In genomic region chr16:36816916-36817315, GRCm38 (mm10) we compare ENCODE assay signal across 11 mouse cellular contexts. TPM values are rescaled to one million over a fixed set of nuclear protein-coding genes. Genes with fewer than 3 reads are reported as not detected.
DNase-seq lines count a peak whose midpoint lies in the region; ATAC-seq and TF ChIP-seq lines count a peak whose summit lies in the region.
"Had no signal": no experiment of that assay in that cellular context is flagged by ENCODE, and none has a peak within 500 bp of the region (broad histone marks: within the 10 kb centered on the region; RNA-seq: fewer than 3 reads in every experiment).

No protein-coding gene starts in this region.

- H3K4me1 ChIP-seq in intestine, embryonic 14.5 days (replicated peaks; ENCODE audit: control insufficient read depth, insufficient read depth, low read length) = no peaks in the 10 kb centered on the region
- no peaks in the 10 kb centered on the region for H3K4me1 ChIP-seq in intestine, postnatal 0 days (replicated peaks; ENCODE audit: control insufficient read depth, insufficient read depth, low read length)
- no peaks in the 10 kb centered on the region for H3K4me1 ChIP-seq in midbrain, embryonic 11.5 days (ENCODE audit: control insufficient read depth, insufficient read depth, low read length)
- peaks cover 9% of the 10 kb centered on the region for H3K4me1 ChIP-seq in midbrain, embryonic 10.5 days
- 0 out of 2 replicates have a peak, but pooled peaks cover 4% of the 10 kb centered on the region for H3K4me1 ChIP-seq in intestine, embryonic 15.5 days (replicated peaks)
- H3K4me1 ChIP-seq in neural tube, embryonic 13.5 days (replicated peaks) = no peaks in the 10 kb centered on the region
- H3K4me1 ChIP-seq: hindbrain, embryonic 15.5 days had no signal

- no peak for TF ChIP-seq CTCF in intestine, postnatal 0 days (IDR thresholded peaks at IDR 0.05; ENCODE audit: low read depth)

- H3K9ac ChIP-seq in intestine, embryonic 14.5 days (ENCODE audit: low read length) = no peak overlapping the region
- H3K9ac ChIP-seq in intestine, postnatal 0 days (ENCODE audit: low read depth, low read length) = no peak overlapping the region
- H3K9ac ChIP-seq in midbrain, embryonic 11.5 days (ENCODE audit: low read length) = no peak overlapping the region
- H3K9ac ChIP-seq in intestine, embryonic 15.5 days = no peak overlapping the region
- H3K9ac ChIP-seq in neural tube, embryonic 13.5 days = no peak overlapping the region
- H3K9ac ChIP-seq: heart, embryonic 13.5 days; hindbrain, embryonic 15.5 days had no signal

- no peak overlapping the region for H3K4me3 ChIP-seq in intestine, embryonic 14.5 days (ENCODE audit: low read depth, low read length)
- H3K4me3 ChIP-seq in intestine, postnatal 0 days (ENCODE audit: low read depth, low read length) = no peak overlapping the region
- no peak overlapping the region for H3K4me3 ChIP-seq in midbrain, embryonic 11.5 days (ENCODE audit: low read depth, low read length)
- no peak overlapping the region for H3K4me3 ChIP-seq in midbrain, embryonic 10.5 days
- H3K4me3 ChIP-seq in intestine, embryonic 15.5 days (replicated peaks) = no peak overlapping the region
- no peak overlapping the region for H3K4me3 ChIP-seq in neural tube, embryonic 13.5 days
- H3K4me3 ChIP-seq: heart, embryonic 13.5 days; hindbrain, embryonic 15.5 days; left cerebral cortex, adult 2 months had no signal

- DNase-seq in intestine, embryonic 14.5 days (ENCODE audit: low spot score) = no peak
- DNase-seq in midbrain, embryonic 11.5 days (ENCODE audit: low spot score, missing footprints) = no peak
- DNase-seq in midbrain, embryonic 10.5 days (ENCODE audit: low spot score) = no peak
- DNase-seq in cerebellum, adult 18-20 months = no peak
- DNase-seq in spleen, postnatal 4 days (ENCODE audit: low spot score in 2 of 2) = no peak

- H3K27ac ChIP-seq in intestine, embryonic 14.5 days (ENCODE audit: low read depth) = no peak overlapping the region
- no peak overlapping the region for H3K27ac ChIP-seq in intestine, postnatal 0 days (ENCODE audit: low read depth, low read length)
- H3K27ac ChIP-seq in midbrain, embryonic 11.5 days (ENCODE audit: low read depth, low read length) = no peak overlapping the region
- no peak overlapping the region for H3K27ac ChIP-seq in midbrain, embryonic 10.5 days (replicated peaks)
- no peak overlapping the region for H3K27ac ChIP-seq in intestine, embryonic 15.5 days
- no peak overlapping the region for H3K27ac ChIP-seq in neural tube, embryonic 13.5 days (replicated peaks)
- H3K27ac ChIP-seq: heart, embryonic 13.5 days; hindbrain, embryonic 15.5 days; left cerebral cortex, adult 2 months had no signal

- H3K27me3 ChIP-seq in intestine, embryonic 14.5 days (replicated peaks; ENCODE audit: control insufficient read depth, insufficient read depth, low read length) = no peaks in the 10 kb centered on the region
- H3K27me3 ChIP-seq in intestine, postnatal 0 days (replicated peaks; ENCODE audit: control insufficient read depth, insufficient read depth, low read length) = no peaks in the 10 kb centered on the region
- no peaks in the 10 kb centered on the region for H3K27me3 ChIP-seq in midbrain, embryonic 11.5 days (ENCODE audit: control insufficient read depth, insufficient read depth, low read length)
- H3K27me3 ChIP-seq in midbrain, embryonic 10.5 days (ENCODE audit: low read depth, poor library complexity, severe bottlenecking) = no peaks in the 10 kb centered on the region
- no peaks in the 10 kb centered on the region for H3K27me3 ChIP-seq in intestine, embryonic 15.5 days (replicated peaks)
- H3K27me3 ChIP-seq in neural tube, embryonic 13.5 days = no peaks in the 10 kb centered on the region
- H3K27me3 ChIP-seq: heart, embryonic 13.5 days; hindbrain, embryonic 15.5 days had no signal

- ATAC-seq in intestine, embryonic 14.5 days (replicated peaks; ENCODE audit: low FRiP score, low TSS enrichment, low read depth) = peak; percentile 4; the same call in 1 of the 2 replicates
- no peak for ATAC-seq in intestine, postnatal 0 days
- peak; percentile 61; the same call in 1 of the 2 replicates for ATAC-seq in midbrain, embryonic 11.5 days (ENCODE audit: low FRiP score)
- peak; percentile 26 for ATAC-seq in intestine, embryonic 15.5 days
- peak; percentile 71 for ATAC-seq in neural tube, embryonic 13.5 days (ENCODE audit: low read depth)

- H3K4me2 ChIP-seq in intestine, embryonic 14.5 days (ENCODE audit: low read length) = no peak overlapping the region
- H3K4me2 ChIP-seq in intestine, postnatal 0 days (replicated peaks; ENCODE audit: low read depth) = no peak overlapping the region
- H3K4me2 ChIP-seq in midbrain, embryonic 11.5 days = no peak overlapping the region
- no peak overlapping the region for H3K4me2 ChIP-seq in intestine, embryonic 15.5 days (replicated peaks)
- no peak overlapping the region for H3K4me2 ChIP-seq in neural tube, embryonic 13.5 days
- H3K4me2 ChIP-seq: heart, embryonic 13.5 days; hindbrain, embryonic 15.5 days had no signal

- no peaks in the 10 kb centered on the region for H3K36me3 ChIP-seq in intestine, embryonic 14.5 days (ENCODE audit: control insufficient read depth, insufficient read depth, low read length)
- no peaks in the 10 kb centered on the region for H3K36me3 ChIP-seq in intestine, postnatal 0 days (ENCODE audit: control insufficient read depth, insufficient read depth)
- H3K36me3 ChIP-seq in midbrain, embryonic 11.5 days (ENCODE audit: control insufficient read depth, insufficient read depth, low read length) = no peaks in the 10 kb centered on the region
- H3K36me3 ChIP-seq in midbrain, embryonic 10.5 days = no peaks in the 10 kb centered on the region
- H3K36me3 ChIP-seq in intestine, embryonic 15.5 days = no peaks in the 10 kb centered on the region
- H3K36me3 ChIP-seq in neural tube, embryonic 13.5 days = no peaks in the 10 kb centered on the region
- H3K36me3 ChIP-seq: heart, embryonic 13.5 days; hindbrain, embryonic 15.5 days had no signal

- H3K9me3 ChIP-seq in intestine, embryonic 14.5 days (ENCODE audit: control insufficient read depth, low read length) = no peaks in the 10 kb centered on the region
- H3K9me3 ChIP-seq in intestine, postnatal 0 days (ENCODE audit: control insufficient read depth) = no peaks in the 10 kb centered on the region
- no peaks in the 10 kb centered on the region for H3K9me3 ChIP-seq in midbrain, embryonic 11.5 days (ENCODE audit: control insufficient read depth, low read length)
- no peaks in the 10 kb centered on the region for H3K9me3 ChIP-seq in midbrain, embryonic 10.5 days (replicated peaks)
- no peaks in the 10 kb centered on the region for H3K9me3 ChIP-seq in intestine, embryonic 15.5 days
- no peaks in the 10 kb centered on the region for H3K9me3 ChIP-seq in neural tube, embryonic 13.5 days
- H3K9me3 ChIP-seq: heart, embryonic 13.5 days; hindbrain, embryonic 15.5 days had no signal

RNA-seq across cellular contexts. Expression of gene Iqcb1, which starts 11.3 kb away (rescaled TPM):
- 33.7 and 41.9 TPM in 2 replicates for polyA plus RNA-seq in intestine, embryonic 14.5 days (2014; fragmentation: Nextera tagmentation; extraction: Ambion mirVana)
- 7.6 and 7.8 TPM in 2 replicates for polyA plus RNA-seq in intestine, postnatal 0 days (2015; fragmentation: Nextera tagmentation; extraction: Ambion mirVana)
- 73.6 and 85.6 TPM in 2 replicates for polyA plus RNA-seq in midbrain, embryonic 11.5 days (2014; fragmentation: Nextera tagmentation; extraction: Ambion mirVana)
- polyA plus RNA-seq in midbrain, embryonic 10.5 days (2016; fragmentation: Nextera tagmentation; extraction: Ambion mirVana) = 68.4 and 69.4 TPM in 2 replicates
- polyA plus RNA-seq in intestine, embryonic 15.5 days (2015; fragmentation: Nextera tagmentation; extraction: Ambion mirVana) = 25.1 and 27.2 TPM in 2 replicates
- 59.3 and 67.2 TPM in 2 replicates for polyA plus RNA-seq in neural tube, embryonic 13.5 days (2015; fragmentation: Nextera tagmentation; extraction: Ambion mirVana)

RNA-seq across cellular contexts. Expression of gene Slc15a2, which starts 32.2 kb away (rescaled TPM):
- polyA plus RNA-seq in intestine, embryonic 14.5 days (2014; fragmentation: Nextera tagmentation; extraction: Ambion mirVana) = 2.3 and 5.5 TPM in 2 replicates
- polyA plus RNA-seq in intestine, postnatal 0 days (2015; fragmentation: Nextera tagmentation; extraction: Ambion mirVana) = 7.3 and 12.9 TPM in 2 replicates
- 1.5 and 1.7 TPM in 2 replicates for polyA plus RNA-seq in midbrain, embryonic 11.5 days (2014; fragmentation: Nextera tagmentation; extraction: Ambion mirVana)
- polyA plus RNA-seq in midbrain, embryonic 10.5 days (2016; fragmentation: Nextera tagmentation; extraction: Ambion mirVana) = 1.1 and 1.3 TPM in 2 replicates
- polyA plus RNA-seq in intestine, embryonic 15.5 days (2015; fragmentation: Nextera tagmentation; extraction: Ambion mirVana) = 4.9 and 6.6 TPM in 2 replicates
- 13.4 and 13.6 TPM in 2 replicates for polyA plus RNA-seq in neural tube, embryonic 13.5 days (2015; fragmentation: Nextera tagmentation; extraction: Ambion mirVana)

RNA-seq across cellular contexts. Expression of gene Eaf2, which starts 57.9 kb away (rescaled TPM):
- polyA plus RNA-seq in intestine, embryonic 14.5 days (2014; fragmentation: Nextera tagmentation; extraction: Ambion mirVana) = 0.77 and 2.5 TPM in 2 replicates
- 1.0 and 1.1 TPM in 2 replicates for polyA plus RNA-seq in intestine, postnatal 0 days (2015; fragmentation: Nextera tagmentation; extraction: Ambion mirVana)
- 0.86 and 1.9 TPM in 2 replicates for polyA plus RNA-seq in midbrain, embryonic 11.5 days (2014; fragmentation: Nextera tagmentation; extraction: Ambion mirVana)
- 1.2 and 1.7 TPM in 2 replicates for polyA plus RNA-seq in midbrain, embryonic 10.5 days (2016; fragmentation: Nextera tagmentation; extraction: Ambion mirVana)
- 1.8 and 2.2 TPM in 2 replicates for polyA plus RNA-seq in intestine, embryonic 15.5 days (2015; fragmentation: Nextera tagmentation; extraction: Ambion mirVana)
- 0.48 and 0.77 TPM in 2 replicates for polyA plus RNA-seq in neural tube, embryonic 13.5 days (2015; fragmentation: Nextera tagmentation; extraction: Ambion mirVana)

RNA-seq across cellular contexts. Expression of gene Golgb1, which starts 58.0 kb away (rescaled TPM):
- polyA plus RNA-seq in intestine, embryonic 14.5 days (2014; fragmentation: Nextera tagmentation; extraction: Ambion mirVana) = 93.9 and 101 TPM in 2 replicates
- 73.7 and 82.0 TPM in 2 replicates for polyA plus RNA-seq in intestine, postnatal 0 days (2015; fragmentation: Nextera tagmentation; extraction: Ambion mirVana)
- polyA plus RNA-seq in midbrain, embryonic 11.5 days (2014; fragmentation: Nextera tagmentation; extraction: Ambion mirVana) = 78.4 and 84.6 TPM in 2 replicates
- polyA plus RNA-seq in midbrain, embryonic 10.5 days (2016; fragmentation: Nextera tagmentation; extraction: Ambion mirVana) = 76.7 and 78.3 TPM in 2 replicates
- 91.4 and 93.4 TPM in 2 replicates for polyA plus RNA-seq in intestine, embryonic 15.5 days (2015; fragmentation: Nextera tagmentation; extraction: Ambion mirVana)
- 90.6 and 91.7 TPM in 2 replicates for polyA plus RNA-seq in neural tube, embryonic 13.5 days (2015; fragmentation: Nextera tagmentation; extraction: Ambion mirVana)
